Mouse (Mus musculus) megakaryocyte, embryonic 14.5 days (primary cell): ENCODE results near the gene Fyttd1.

Experiments used
- FLI1 ChIP-seq: IDR thresholded peaks from 2 replicates; pipeline ENCODE4 v1.6.1; 2012; ENCODE audit warnings: low read length, inconsistent platforms, mixed read lengths
- GATA1 ChIP-seq: IDR thresholded peaks from 3 replicates; pipeline ENCODE4 v1.6.1; 2012; ENCODE audit warnings: mixed read lengths, low read length, inconsistent platforms, borderline replicate concordance

GRCm38 (mm10) chr16:32847103-32847502 lies 30.2 kb upstream of the Fyttd1 start:
- TF ChIP-seq GATA1 (no peak), FLI1 (no peak)
